Mouse (Mus musculus) stomach, postnatal 0 days (tissue): ENCODE data around the gene Siah1a. TPM values are rescaled to one million over a fixed set of nuclear protein-coding genes. Genes with fewer than 3 reads are reported as not detected.

Experiments
- ATAC-seq: fragments of 200-750 bp; cut with Nextera tagmentation; 2 replicates; pipeline ENCODE4 v1.8.0; 2017; ENCODE audit not compliant: low FRiP score, low TSS enrichment
- DNase-seq: peaks from one replicate; pipeline ENCODE4 v3.0.0-alpha.2; 2016; ENCODE audit warnings: low spot score
- H3K27ac ChIP-seq: fragments of 300-500 bp; sonication (generic); replicated peaks from 2 replicates; pipeline ENCODE4 v1.5.1; 2014; ENCODE audit warnings: mild to moderate bottlenecking, control low read depth
- H3K27me3 ChIP-seq: fragments of 300-500 bp; sonication (generic); 2 replicates; pipeline ENCODE4 v1.6.1; 2014; ENCODE audit warnings: low read length; ENCODE audit not compliant: control insufficient read depth, insufficient read depth
- H3K36me3 ChIP-seq: fragments of 300-500 bp; sonication (generic); 2 replicates; pipeline ENCODE4 v1.6.1; 2014; ENCODE audit warnings: low read length, mixed read lengths; ENCODE audit not compliant: control insufficient read depth, insufficient read depth
- H3K4me1 ChIP-seq: fragments of 300-500 bp; sonication (generic); replicated peaks from 2 replicates; pipeline ENCODE4 v1.6.1; 2014; ENCODE audit warnings: antibody characterized with exemption; ENCODE audit not compliant: control insufficient read depth, insufficient read depth
- H3K4me2 ChIP-seq: fragments of 300-500 bp; sonication (generic); replicated peaks from 2 replicates; pipeline ENCODE4 v1.6.1; 2014; ENCODE audit warnings: low read depth, mild to moderate bottlenecking, control low read depth, moderate library complexity
- H3K4me3 ChIP-seq: fragments of 300-500 bp; sonication (generic); 2 replicates; pipeline ENCODE4 v1.5.1; 2014; ENCODE audit warnings: low read depth, low read length, control low read depth
- H3K9ac ChIP-seq: fragments of 300-500 bp; sonication (generic); 2 replicates; pipeline ENCODE4 v1.6.1; 2014; ENCODE audit warnings: mild to moderate bottlenecking, low read length, control low read depth, mixed read lengths
- H3K9me3 ChIP-seq: fragments of 300-500 bp; sonication (generic); 2 replicates; pipeline ENCODE4 v1.6.1; 2016; ENCODE audit warnings: low read length; ENCODE audit not compliant: control insufficient read depth
- CTCF ChIP-seq: IDR thresholded peaks from 2 replicates; pipeline ENCODE4 v1.5.1; 2016; ENCODE audit warnings: antibody characterized with exemption, low read depth, mild to moderate bottlenecking, moderate library complexity
- EP300 ChIP-seq: optimal IDR thresholded peaks from 2 replicates; pipeline ENCODE3; 2016; ENCODE audit warnings: antibody characterized with exemption
- WGBS: fragments of 180-500 bp; shearing (Covaris S2); extraction: QIAGEN DNeasy Blood & Tissue Kit; methylation state at CpG from one replicate; pipeline ENCODE4 v1.1.7; 2014; 5-methylcytosine and 5-hydroxymethylcytosine counted together
- polyA plus RNA-seq: library from polyadenylated mRNA; unstranded; fragments of >200 nt; fragmentation: Nextera tagmentation; extraction: Ambion mirVana; gene quantifications from 2 replicates; pipeline ENCODE4 v1.2.1, GENCODE M21; 2015

Gene Siah1a
- polyA plus RNA-seq, 1 experiment from 2014 or later: 36.3 TPM

DNA sequence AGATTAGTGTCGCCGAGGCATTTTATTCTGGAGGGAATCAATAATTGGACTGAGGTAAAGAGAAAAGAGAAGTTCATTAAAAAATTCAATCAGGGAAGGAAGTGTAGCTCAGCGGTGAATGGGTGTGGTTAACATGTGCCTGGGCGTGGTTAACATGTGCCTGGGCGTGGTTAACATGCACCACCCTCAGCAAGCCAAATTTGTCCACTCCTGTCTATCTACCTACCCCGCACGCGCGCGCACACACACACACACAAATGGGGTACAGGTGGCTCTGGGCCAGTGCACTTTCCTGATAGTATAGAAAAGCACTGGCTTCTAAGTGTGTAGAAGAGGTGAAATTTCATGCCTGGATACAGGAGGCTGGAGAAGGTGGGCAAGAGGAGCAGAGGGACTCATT, 19.4 kb upstream of the Siah1a start:
- H3K27ac ChIP-seq: peak overlapping the region; percentile 91
- TF ChIP-seq CTCF (no peak), EP300 (no peak)
- ATAC-seq (peak; percentile 55), DNase-seq (peak; percentile 66)
- no peaks in the 10 kb centered on the region for H3K36me3 ChIP-seq
- H3K27me3 ChIP-seq: no peaks in the 10 kb centered on the region
- peaks cover 9% of the 10 kb centered on the region for H3K4me1 ChIP-seq
- no peaks in the 10 kb centered on the region for H3K9me3 ChIP-seq
- WGBS: 74% methylated on average over 10 of the region's 10 CpGs
- H3K4me2 ChIP-seq: no peak overlapping the region
- no peak overlapping the region for H3K4me3 ChIP-seq
- no peak overlapping the region for H3K9ac ChIP-seq

DNA sequence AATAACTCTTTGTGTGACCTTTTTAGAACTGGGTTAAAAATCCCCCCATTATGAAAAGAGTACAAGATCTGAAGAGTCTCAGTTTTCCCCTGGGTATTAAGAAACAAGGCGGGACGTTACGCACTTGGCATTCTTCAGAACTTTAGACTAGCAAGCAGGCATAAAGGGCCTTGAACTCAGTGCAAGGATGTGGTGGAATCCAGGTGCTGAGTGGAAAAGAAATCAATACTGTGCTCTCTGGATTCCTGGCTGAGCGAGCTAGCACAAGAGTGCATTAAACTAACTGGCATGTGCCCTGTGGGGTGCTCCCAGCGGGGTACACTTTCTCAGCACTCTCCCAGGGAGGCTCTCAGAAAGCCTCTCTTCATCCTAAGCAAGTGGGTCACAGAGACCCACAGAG, 17.1 kb upstream of the Siah1a start:
- Histone ChIP-seq H3K27ac (no peak overlapping the region), H3K9me3 (no peaks in the 10 kb centered on the region), H3K4me2 (no peak overlapping the region), H3K4me1 (0 out of 2 replicates have a peak, but pooled peaks cover 2% of the 10 kb centered on the region), H3K27me3 (no peaks in the 10 kb centered on the region), H3K9ac (no peak overlapping the region), H3K4me3 (no peak overlapping the region), H3K36me3 (no peaks in the 10 kb centered on the region)
- DNase-seq (no peak), ATAC-seq (no peak)
- TF ChIP-seq EP300 (no peak), CTCF (no peak)
- 75% methylated on average over 5 of the region's 5 CpGs for WGBS

DNA sequence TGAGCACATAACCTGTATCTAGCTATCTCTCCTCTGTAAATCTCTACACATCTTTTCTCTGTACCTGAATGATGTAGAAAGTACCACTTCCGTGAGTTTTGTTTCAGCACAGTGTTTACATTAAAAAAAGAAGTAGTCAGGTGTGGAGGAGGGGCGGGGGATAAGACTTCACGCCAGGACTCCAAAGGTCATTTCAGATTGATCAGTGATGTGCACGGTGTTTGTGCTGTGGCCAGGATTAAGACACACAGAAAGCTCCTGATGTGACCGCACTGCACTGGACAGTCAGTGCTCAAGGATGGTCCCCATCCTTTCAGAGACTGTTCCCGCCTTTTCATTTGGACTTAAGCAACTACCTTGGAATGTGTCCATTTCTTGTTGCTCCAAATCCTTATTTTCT, 15.0 kb upstream of the Siah1a start:
- DNase-seq (no peak), ATAC-seq (no peak)
- Histone ChIP-seq H3K4me1 (no peaks in the 10 kb centered on the region), H3K9ac (no peak overlapping the region), H3K9me3 (no peaks in the 10 kb centered on the region), H3K27me3 (no peaks in the 10 kb centered on the region), H3K27ac (no peak overlapping the region), H3K36me3 (no peaks in the 10 kb centered on the region), H3K4me2 (no peak overlapping the region), H3K4me3 (no peak overlapping the region)
- TF ChIP-seq EP300: no peak
- TF ChIP-seq CTCF: no peak
- WGBS: 54% methylated on average over 6 of the region's 6 CpGs

DNA sequence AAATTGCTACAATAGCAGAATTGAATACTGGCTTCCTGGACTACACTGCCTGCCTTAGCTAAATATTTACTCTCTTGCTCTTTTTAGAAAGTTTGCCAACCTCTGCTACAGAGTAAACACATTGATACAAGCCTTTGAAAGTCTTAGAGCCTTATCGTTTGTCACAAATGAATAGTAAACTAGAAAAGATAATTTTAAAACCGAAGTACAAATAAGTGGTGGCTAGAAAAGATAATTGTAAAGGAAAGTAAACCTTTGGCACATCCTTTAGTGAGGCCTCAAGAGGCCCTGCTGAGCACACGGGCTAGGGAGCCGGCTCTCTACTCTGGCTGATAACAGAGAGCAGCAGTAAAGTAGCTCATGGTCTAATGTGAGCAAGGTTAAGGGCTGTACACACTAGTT, 13.4 kb upstream of the Siah1a start:
- ATAC-seq (peak; percentile 94), DNase-seq (peak; percentile 45)
- no peak overlapping the region for H3K27ac ChIP-seq

DNA sequence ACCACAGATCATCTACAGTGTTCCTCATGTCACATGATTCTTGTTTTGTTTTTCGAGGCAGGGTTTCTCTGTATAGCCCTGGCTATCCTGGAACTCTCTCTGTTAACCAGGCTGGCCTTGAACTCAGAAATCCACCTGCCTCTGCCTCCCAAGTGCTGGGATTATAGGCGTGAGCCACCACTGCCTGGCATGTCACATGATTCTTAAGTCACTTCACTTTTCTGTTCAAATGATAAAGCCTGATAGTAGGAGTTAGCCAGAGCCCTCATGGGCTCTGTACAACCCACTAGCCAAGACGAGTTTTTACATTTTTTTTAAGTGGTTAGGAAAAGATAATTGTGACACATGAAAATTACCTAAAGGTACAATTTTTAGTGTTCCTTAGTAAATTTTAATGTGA, 12.9 kb upstream of the Siah1a start:
- TF ChIP-seq EP300 (no peak), CTCF (no peak)
- H3K4me1 ChIP-seq: no peaks in the 10 kb centered on the region

More for the DNA sequence above, 13.4 kb upstream of the Siah1a start:
- TF ChIP-seq EP300 (no peak), CTCF (no peak)
- Histone ChIP-seq H3K4me1 (no peaks in the 10 kb centered on the region), H3K27me3 (no peaks in the 10 kb centered on the region), H3K9me3 (no peaks in the 10 kb centered on the region), H3K4me3 (no peak overlapping the region), H3K9ac (no peak overlapping the region), H3K36me3 (no peaks in the 10 kb centered on the region), H3K4me2 (no peak overlapping the region)
- WGBS: 12% methylated on average over 4 of the region's 4 CpGs

DNA sequence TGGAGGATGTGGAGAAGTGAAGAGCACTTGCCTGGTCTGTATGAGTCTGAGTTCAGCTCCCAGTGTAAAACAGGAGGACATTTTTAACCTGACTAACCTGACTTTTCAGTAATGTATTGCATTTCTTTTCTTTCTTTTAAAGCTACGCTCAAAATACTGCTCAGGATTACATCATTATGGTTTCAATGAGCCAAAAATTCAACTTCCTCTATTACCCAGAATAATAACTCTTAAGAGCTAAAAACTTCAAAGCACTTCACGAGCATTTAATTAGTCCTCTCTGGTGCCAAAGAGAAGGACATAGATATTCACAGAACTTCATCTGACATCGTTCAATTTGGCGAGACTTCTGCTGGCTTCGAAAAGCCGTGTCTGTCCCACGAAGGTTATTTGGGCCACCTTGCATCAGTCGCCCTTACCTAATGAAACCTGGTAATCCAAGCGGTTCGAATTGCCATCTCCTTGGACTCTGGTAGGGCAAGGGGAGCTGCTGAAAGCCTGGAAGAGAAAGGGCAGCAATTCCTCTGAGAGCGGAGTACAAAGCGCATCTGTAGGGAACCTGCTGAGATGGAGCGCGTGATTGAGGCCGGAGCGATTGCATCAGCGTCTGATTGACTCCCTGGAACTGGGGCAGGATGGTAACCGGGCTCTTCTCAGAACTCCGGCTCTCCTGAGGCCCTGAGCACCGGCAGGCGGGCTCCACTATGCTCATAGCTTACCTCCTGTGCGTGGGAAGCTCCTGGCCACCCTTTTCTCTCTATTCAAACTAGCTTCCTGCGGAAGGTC, 11.4 kb upstream of the Siah1a start:
- Histone ChIP-seq H3K9ac (no peak overlapping the region), H3K27ac (0 out of 2 replicates have a peak overlapping the region, but pooled peaks have one; percentile 30), H3K27me3 (no peaks in the 10 kb centered on the region), H3K4me2 (no peak overlapping the region), H3K36me3 (no peaks in the 10 kb centered on the region), H3K9me3 (no peaks in the 10 kb centered on the region), H3K4me3 (no peak overlapping the region), H3K4me1 (no peaks in the 10 kb centered on the region)
- DNase-seq (no peak), ATAC-seq (no peak)
- no peak for TF ChIP-seq EP300
- no peak for TF ChIP-seq CTCF
- WGBS: 43% methylated on average over 23 of the region's 23 CpGs

More for the DNA sequence above, 12.9 kb upstream of the Siah1a start:
- H3K27ac ChIP-seq: no peak overlapping the region
- ATAC-seq: peak; percentile 66; the same call in 1 of the 2 replicates
- H3K36me3 ChIP-seq: no peaks in the 10 kb centered on the region
- H3K9me3 ChIP-seq: no peaks in the 10 kb centered on the region
- no peak for DNase-seq
- no peak overlapping the region for H3K4me3 ChIP-seq
- 55% methylated on average over 3 of the region's 3 CpGs for WGBS
- H3K4me2 ChIP-seq: no peak overlapping the region
- H3K27me3 ChIP-seq: no peaks in the 10 kb centered on the region
- no peak overlapping the region for H3K9ac ChIP-seq
